Mouse (Mus musculus) small intestine, adult 2 months (tissue): Measurements from ENCODE around the gene Zfp36.

Experiments used
- CTCF ChIP-seq: fragments of 200-500 bp; IDR thresholded peaks from 2 replicates; pipeline ENCODE4 v1.5.1; 2012; ENCODE audit warnings: low read depth, mild to moderate bottlenecking, control low read depth, inconsistent platforms, low read length, moderate library complexity, mixed read lengths; ENCODE audit not compliant: insufficient replicate concordance, insufficient read length; ENCODE audit errors: extremely low read depth
- POLR2A ChIP-seq: fragments of 200-500 bp; IDR thresholded peaks from 2 replicates; pipeline ENCODE4 v1.6.1; 2012; ENCODE audit warnings: low read depth, mild to moderate bottlenecking, control low read depth, inconsistent platforms, low read length, moderate library complexity

DNA sequence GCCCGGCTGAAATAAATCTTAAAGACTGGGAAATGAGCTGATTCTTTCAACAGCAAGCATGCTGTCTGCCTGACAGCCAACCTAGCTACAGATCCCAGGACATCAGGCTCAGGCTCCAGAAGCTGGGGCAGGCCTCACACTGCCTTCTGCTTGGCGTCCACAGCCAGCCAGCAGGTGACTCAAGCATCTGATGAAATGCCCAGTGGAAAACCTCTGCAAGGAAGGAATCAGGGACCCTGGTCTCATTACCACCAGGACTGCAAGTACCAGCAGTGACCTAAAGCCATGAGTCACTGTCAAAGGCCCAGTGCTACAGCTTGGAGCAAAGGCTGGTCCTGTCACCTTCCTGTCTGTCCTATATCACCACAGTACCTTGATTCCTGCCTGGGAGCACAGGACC, 44.6 kb downstream of the Zfp36 start:
- TF ChIP-seq CTCF (no peak), POLR2A (no peak)
